Mouse (Mus musculus): Measurements from ENCODE around the gene Pars2. TPM values are rescaled to one million over a fixed set of nuclear protein-coding genes. Genes with fewer than 3 reads are reported as not detected.

Pars2 gene
- total and polyA plus RNA-seq, 2 experiments from 2014 or later: 7.4 to 12.1 TPM

DNA sequence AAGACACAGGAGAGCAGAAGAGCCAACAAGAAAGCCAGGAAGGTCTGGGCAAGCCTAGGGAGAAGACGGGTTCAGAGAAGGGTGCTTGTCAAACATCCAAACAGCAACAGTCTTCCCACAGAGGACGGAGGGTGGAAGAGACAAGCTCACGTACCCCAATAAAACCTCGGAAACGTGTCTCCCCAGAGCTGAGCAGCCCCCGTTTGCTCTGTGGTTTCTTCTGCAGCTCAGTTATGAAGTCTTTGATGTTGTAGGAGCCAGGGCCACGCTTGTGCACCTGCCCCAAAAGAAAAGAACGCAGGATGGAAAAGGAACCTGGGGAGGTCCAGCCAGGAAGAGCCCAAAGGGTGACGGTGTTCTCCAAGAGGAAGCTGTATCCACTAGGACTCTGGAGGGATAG, 36.0 kb upstream of the Pars2 start:
- ATAC-seq: no peak
- H3K4me2 ChIP-seq (ENCODE audit: low read depth, low read length): no peak overlapping the region
- DNase-seq (ENCODE audit: low spot score): no peak
- peaks cover 8% of the 10 kb centered on the region; the same call in 1 of the 2 replicates for H3K4me1 ChIP-seq (ENCODE audit: insufficient read depth, low read length)
- TF ChIP-seq CTCF (IDR thresholded peaks at IDR 0.05; ENCODE audit: low read depth): no peak
- no peaks in the 10 kb centered on the region for H3K36me3 ChIP-seq (ENCODE audit: insufficient read depth, low read length)
- H3K27me3 ChIP-seq (ENCODE audit: insufficient read depth, low read length): no peaks in the 10 kb centered on the region
- H3K4me3 ChIP-seq (ENCODE audit: low read length): no peak overlapping the region
- H3K9me3 ChIP-seq (ENCODE audit: low read length): no peaks in the 10 kb centered on the region
- WGBS: 85% methylated on average over 9 of the region's 9 CpGs
- H3K9ac ChIP-seq (replicated peaks; ENCODE audit: low read length): no peak overlapping the region
- H3K27ac ChIP-seq: no peak overlapping the region

DNA sequence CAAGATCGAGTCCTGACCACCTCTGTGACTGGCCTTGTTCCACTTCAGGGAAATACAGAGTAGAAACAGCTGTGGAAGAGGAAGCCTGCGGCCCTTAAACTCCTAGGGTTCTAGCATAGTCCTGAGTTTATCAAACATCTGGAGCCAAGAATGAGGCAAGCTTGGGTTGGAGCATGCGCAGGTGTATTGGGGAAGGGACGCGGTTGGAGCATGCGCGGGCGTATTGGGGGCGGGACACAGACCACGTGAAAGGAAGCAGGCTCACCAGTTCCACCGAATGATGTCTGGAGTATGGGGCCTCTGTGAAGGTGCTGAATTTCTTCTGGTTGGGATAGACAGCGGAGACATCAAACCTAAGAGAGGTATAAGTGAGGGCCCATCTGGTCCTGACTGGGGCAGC, 35.2 kb upstream of the Pars2 start:
- H3K4me2 ChIP-seq (ENCODE audit: low read depth, low read length): no peak overlapping the region
- no peak overlapping the region for H3K27ac ChIP-seq
- no peak overlapping the region for H3K9ac ChIP-seq (replicated peaks; ENCODE audit: low read length)
- ATAC-seq (no peak), DNase-seq (ENCODE audit: low spot score) (no peak)
- H3K36me3 ChIP-seq (ENCODE audit: insufficient read depth, low read length): no peaks in the 10 kb centered on the region
- peaks cover 8% of the 10 kb centered on the region; the same call in 1 of the 2 replicates for H3K4me1 ChIP-seq (ENCODE audit: insufficient read depth, low read length)
- 77% methylated on average over 12 of the region's 12 CpGs for WGBS
- no peaks in the 10 kb centered on the region for H3K27me3 ChIP-seq (ENCODE audit: insufficient read depth, low read length)
- no peaks in the 10 kb centered on the region for H3K9me3 ChIP-seq (ENCODE audit: low read length)
- TF ChIP-seq CTCF (IDR thresholded peaks at IDR 0.05; ENCODE audit: low read depth): no peak
- no peak overlapping the region for H3K4me3 ChIP-seq (ENCODE audit: low read length)

DNA sequence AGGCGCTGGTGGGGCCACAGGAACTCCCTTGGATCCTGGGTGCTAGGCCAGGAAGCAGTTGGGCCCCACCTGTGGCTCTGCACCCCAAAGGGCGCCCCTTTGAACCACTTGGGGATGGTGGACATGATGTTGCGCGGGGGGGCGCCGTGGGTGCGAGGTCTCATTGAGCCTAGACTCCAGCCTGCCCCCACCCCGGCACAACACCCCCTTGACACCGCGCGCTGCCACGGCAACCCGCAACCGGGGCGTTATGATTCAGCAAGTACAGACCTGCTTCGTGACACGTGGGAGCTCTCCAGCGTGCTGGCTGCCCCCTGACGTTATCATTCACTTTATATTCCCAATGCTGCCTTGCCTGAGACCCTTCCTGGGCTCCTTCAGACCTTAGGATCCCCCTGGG, 33.8 kb upstream of the Pars2 start, which contains the start of gene Lexm:
TSS of gene Lexm (minus strand) at position 186 of the 400 bp plus-strand sequence.
- peak within 1 kb of the TSS; percentile 37 for H3K9ac ChIP-seq (replicated peaks; ENCODE audit: low read length)
- under 1% methylated on average over 19 of the region's 19 CpGs for WGBS
- no peaks in the 10 kb centered on the region for H3K9me3 ChIP-seq (ENCODE audit: low read length)
- no peaks in the 10 kb centered on the region for H3K36me3 ChIP-seq (ENCODE audit: insufficient read depth, low read length)
- ATAC-seq (no peak), DNase-seq (ENCODE audit: low spot score) (peak; percentile 20)
- H3K27me3 ChIP-seq (ENCODE audit: insufficient read depth, low read length): 0 out of 2 replicates have a peak, but pooled peaks cover 2% of the 10 kb centered on the region
- peaks cover 12% of the 10 kb centered on the region; the same call in 1 of the 2 replicates for H3K4me1 ChIP-seq (ENCODE audit: insufficient read depth, low read length)
- peak within 1 kb of the TSS; percentile 21 for H3K4me3 ChIP-seq (ENCODE audit: low read length)
- H3K27ac ChIP-seq: no peak within 1 kb of the TSS
- no peak for TF ChIP-seq CTCF (IDR thresholded peaks at IDR 0.05; ENCODE audit: low read depth)
- H3K4me2 ChIP-seq (ENCODE audit: low read depth, low read length): peak within 1 kb of the TSS; percentile 52

DNA sequence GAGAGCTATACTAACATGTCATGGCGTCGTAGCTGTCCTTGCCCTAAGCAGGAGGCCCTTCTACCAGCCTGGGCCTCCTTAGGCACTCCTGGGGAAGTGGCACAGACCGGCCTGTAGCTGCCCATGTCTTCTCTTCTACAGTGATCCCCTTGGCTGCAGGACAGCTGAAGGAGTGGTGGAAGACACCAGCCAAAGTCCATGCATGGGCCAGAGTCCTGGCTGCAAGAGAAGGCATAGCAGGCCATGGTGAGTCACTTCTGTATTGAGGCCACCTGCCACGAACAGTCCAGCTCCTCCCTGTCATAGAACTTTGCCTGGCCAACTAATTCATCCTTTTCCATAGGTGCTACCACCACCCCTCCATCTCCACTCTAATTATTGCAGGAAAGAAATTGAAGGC, 32.0 kb upstream of the Pars2 start:
- DNase-seq (ENCODE audit: low spot score) (no peak), ATAC-seq (no peak)
- Histone ChIP-seq H3K9ac (replicated peaks; ENCODE audit: low read length) (no peak overlapping the region), H3K27me3 (ENCODE audit: insufficient read depth, low read length) (peaks cover 14% of the 10 kb centered on the region; the same call in 1 of the 2 replicates), H3K4me1 (ENCODE audit: insufficient read depth, low read length) (peaks cover 14% of the 10 kb centered on the region; the same call in 1 of the 2 replicates), H3K27ac (no peak overlapping the region), H3K36me3 (ENCODE audit: insufficient read depth, low read length) (no peaks in the 10 kb centered on the region), H3K4me2 (ENCODE audit: low read depth, low read length) (no peak overlapping the region), H3K4me3 (ENCODE audit: low read length) (no peak overlapping the region), H3K9me3 (ENCODE audit: low read length) (no peaks in the 10 kb centered on the region)
- TF ChIP-seq CTCF (IDR thresholded peaks at IDR 0.05; ENCODE audit: low read depth): no peak
- WGBS: 88% methylated on average over 4 of the region's 4 CpGs

DNA sequence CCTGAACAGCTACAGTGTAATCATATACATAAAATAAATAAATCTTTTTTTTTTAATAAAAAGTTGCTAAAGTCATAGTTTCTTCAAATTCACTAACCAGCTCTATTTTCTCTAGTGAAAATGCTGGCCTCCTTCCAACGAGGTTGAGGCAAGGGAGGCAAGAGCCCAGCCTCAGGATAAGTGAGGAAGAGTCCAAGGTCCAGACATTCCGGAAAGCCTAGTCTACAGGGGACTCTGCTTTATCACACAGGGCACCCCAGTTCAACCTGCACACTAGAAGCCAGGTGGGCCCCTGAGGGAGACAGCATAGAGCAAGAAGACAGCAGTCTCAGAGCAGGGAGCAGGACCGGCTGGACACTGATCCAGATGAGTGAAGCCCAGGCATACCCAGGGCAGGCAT, 29.4 kb upstream of the Pars2 start:
- Histone ChIP-seq H3K27me3 (ENCODE audit: insufficient read depth, low read length) (peaks cover 14% of the 10 kb centered on the region; the same call in 1 of the 2 replicates), H3K4me1 (ENCODE audit: insufficient read depth, low read length) (0 out of 2 replicates have a peak, but pooled peaks cover 11% of the 10 kb centered on the region), H3K4me2 (ENCODE audit: low read depth, low read length) (no peak overlapping the region), H3K9ac (replicated peaks; ENCODE audit: low read length) (no peak overlapping the region), H3K9me3 (ENCODE audit: low read length) (no peaks in the 10 kb centered on the region), H3K36me3 (ENCODE audit: insufficient read depth, low read length) (no peaks in the 10 kb centered on the region), H3K27ac (no peak overlapping the region), H3K4me3 (ENCODE audit: low read length) (no peak overlapping the region)
- no peak for TF ChIP-seq CTCF (IDR thresholded peaks at IDR 0.05; ENCODE audit: low read depth)
- 77% methylated on average over 3 of the region's 3 CpGs for WGBS
- ATAC-seq (no peak), DNase-seq (ENCODE audit: low spot score) (no peak)

DNA sequence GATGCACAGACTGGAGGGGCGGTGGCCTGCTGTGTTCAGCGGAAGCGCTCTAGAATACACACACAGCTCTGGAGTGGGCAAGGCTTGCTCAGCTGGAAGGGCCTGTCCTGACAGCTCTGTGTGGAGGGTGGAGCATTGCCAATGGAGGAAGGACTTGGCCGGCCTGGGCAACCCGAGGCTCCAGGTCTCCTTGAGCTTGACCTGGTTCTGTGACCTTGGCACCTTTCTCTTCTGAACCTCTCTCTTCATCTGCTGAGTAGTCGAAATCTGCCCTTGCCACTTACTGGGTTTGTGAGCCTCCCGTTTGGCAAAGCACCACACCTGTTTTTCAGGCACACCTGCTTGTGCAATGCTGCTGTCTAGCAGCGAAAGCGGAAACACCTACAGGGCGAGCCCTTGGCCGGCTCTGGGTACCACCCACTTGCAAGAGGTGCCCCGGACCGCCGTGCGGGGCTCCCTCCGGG, 28.8 kb upstream of the Pars2 start, which contains the start of gene Ttc22:
TSS of gene Ttc22 (plus strand) at position 403 of the 464 bp plus-strand sequence.
- WGBS: 23% methylated on average over 16 of the region's 16 CpGs
- peaks cover 14% of the 10 kb centered on the region; the same call in 1 of the 2 replicates for H3K27me3 ChIP-seq (ENCODE audit: insufficient read depth, low read length)
- DNase-seq (ENCODE audit: low spot score): peak; percentile 48

DNA sequence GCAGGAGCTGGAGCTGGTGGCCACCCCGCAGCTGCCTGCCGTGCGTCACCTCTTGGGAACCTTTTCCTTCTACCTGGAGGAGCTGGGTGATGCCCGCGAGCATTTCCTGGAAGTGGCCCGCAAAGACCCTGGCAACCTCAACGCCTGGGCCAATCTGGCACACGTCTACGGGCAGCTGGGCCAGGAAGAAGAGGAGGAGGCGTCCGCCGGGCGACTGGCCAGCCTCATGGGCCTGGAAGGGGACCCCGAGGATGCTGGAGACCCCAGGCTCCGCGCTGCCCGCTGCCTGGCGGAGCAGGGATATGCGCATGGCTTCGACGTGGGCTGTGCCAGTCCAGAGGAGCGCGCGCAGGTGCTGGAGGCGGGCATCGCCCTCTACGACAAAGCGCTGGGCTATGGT, 28.2 kb upstream of the Pars2 start:
- DNase-seq (ENCODE audit: low spot score): no peak
- Histone ChIP-seq H3K36me3 (ENCODE audit: insufficient read depth, low read length) (no peaks in the 10 kb centered on the region), H3K9ac (replicated peaks; ENCODE audit: low read length) (no peak overlapping the region), H3K4me3 (ENCODE audit: low read length) (peak overlapping the region; percentile 10; the same call in 1 of the 2 replicates), H3K4me1 (ENCODE audit: insufficient read depth, low read length) (0 out of 2 replicates have a peak, but pooled peaks cover 6% of the 10 kb centered on the region), H3K27me3 (ENCODE audit: insufficient read depth, low read length) (peaks cover 14% of the 10 kb centered on the region; the same call in 1 of the 2 replicates), H3K27ac (no peak overlapping the region), H3K9me3 (ENCODE audit: low read length) (no peaks in the 10 kb centered on the region), H3K4me2 (ENCODE audit: low read depth, low read length) (peak overlapping the region; percentile 16)
- no peak for TF ChIP-seq CTCF (IDR thresholded peaks at IDR 0.05; ENCODE audit: low read depth)
- ATAC-seq: no peak
- 20% methylated on average over 28 of the region's 28 CpGs for WGBS

More for the DNA sequence above, 28.8 kb upstream of the Pars2 start, which contains the start of gene Ttc22:
- Histone ChIP-seq H3K4me2 (ENCODE audit: low read depth, low read length) (peak within 1 kb of the TSS; percentile 16), H3K4me3 (ENCODE audit: low read length) (peak within 1 kb of the TSS; percentile 10; the same call in 1 of the 2 replicates), H3K36me3 (ENCODE audit: insufficient read depth, low read length) (no peaks in the 10 kb centered on the region), H3K9me3 (ENCODE audit: low read length) (no peaks in the 10 kb centered on the region), H3K27ac (no peak within 1 kb of the TSS), H3K9ac (replicated peaks; ENCODE audit: low read length) (no peak within 1 kb of the TSS), H3K4me1 (ENCODE audit: insufficient read depth, low read length) (0 out of 2 replicates have a peak, but pooled peaks cover 11% of the 10 kb centered on the region)
- peak; percentile 44; the same call in 1 of the 2 replicates for ATAC-seq
- no peak for TF ChIP-seq CTCF (IDR thresholded peaks at IDR 0.05; ENCODE audit: low read depth)
